Mouse (Mus musculus): ENCODE results near the gene Zfhx3. TPM values are rescaled to one million over a fixed set of nuclear protein-coding genes. Genes with fewer than 3 reads are reported as not detected.

Zfhx3 gene
- polyA plus RNA-seq, 1 experiment from 2014 or later, result 27.5 TPM

DNA sequence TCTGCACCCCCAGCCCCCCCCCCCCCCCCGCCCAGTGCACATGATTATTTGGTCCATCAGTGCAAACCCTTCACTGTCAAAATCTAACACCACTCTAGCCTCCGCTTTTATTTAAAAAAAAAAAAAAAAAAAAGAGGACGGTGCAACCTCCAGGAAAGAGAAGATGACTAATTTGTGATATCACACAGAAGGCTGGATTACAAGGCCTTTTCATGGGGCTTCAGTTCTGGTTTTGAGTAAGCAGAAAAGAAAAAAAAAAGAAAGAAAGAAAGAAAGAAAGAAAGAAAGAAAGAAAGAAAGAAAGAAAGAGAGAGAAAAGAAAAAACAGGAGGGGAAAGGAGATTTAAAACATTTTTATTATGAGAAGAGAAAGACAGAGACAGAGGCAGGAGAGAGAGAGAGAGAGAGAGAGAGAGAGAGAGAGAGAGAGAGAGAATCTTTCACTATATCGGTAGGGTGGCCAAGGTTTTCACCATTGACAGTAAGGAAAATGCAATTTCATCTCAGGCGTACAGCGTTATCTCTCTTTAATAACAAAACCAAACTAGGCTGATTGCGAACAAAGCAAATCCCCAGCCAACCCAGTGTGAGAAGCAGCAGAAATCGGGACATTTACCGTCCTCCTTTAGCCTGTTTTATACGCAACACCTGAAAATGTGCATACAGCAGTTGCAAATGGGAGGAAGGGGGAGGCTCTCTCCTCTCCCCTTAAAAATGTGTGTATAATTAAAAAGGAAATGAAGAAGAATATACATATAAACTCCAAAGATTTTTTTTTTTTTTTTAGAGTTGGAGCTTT is 1.3 kb downstream of the Zfhx3 start:
- no peak overlapping the region for H3K9ac ChIP-seq (replicated peaks; ENCODE audit: low read length)

GRCm38 (mm10) chr8:107944676-107945600 is 2.5 kb downstream of the Zfhx3 start:
- WGBS, result 10% methylated on average over 31 of the region's 31 CpGs
- H3K4me1 ChIP-seq (ENCODE audit: control insufficient read depth, insufficient read depth, low read length), result peaks cover 2% of the 10 kb centered on the region; the same call in 1 of the 2 replicates
- H3K27me3 ChIP-seq (ENCODE audit: control insufficient read depth, insufficient read depth, low read length), result no peaks in the 10 kb centered on the region
- peak overlapping the region; percentile 40; the same call in 1 of the 2 replicates for H3K9ac ChIP-seq (replicated peaks; ENCODE audit: low read length)
- H3K9me3 ChIP-seq (replicated peaks; ENCODE audit: control insufficient read depth, low read length), result no peaks in the 10 kb centered on the region
- peak overlapping the region; percentile 63 for H3K4me2 ChIP-seq (ENCODE audit: low read depth, low read length)
- no peak overlapping the region; the same call in 1 of the 2 replicates for H3K27ac ChIP-seq (replicated peaks; ENCODE audit: low read depth, low read length)
- DNase-seq (ENCODE audit: low spot score), result peak; percentile 64
- no peak for ATAC-seq (replicated peaks; ENCODE audit: insufficient number of reproducible peaks, low FRiP score, low TSS enrichment, low read depth)
- H3K4me3 ChIP-seq (ENCODE audit: low read depth, low read length), result peak overlapping the region; percentile 22
- H3K36me3 ChIP-seq (replicated peaks; ENCODE audit: control insufficient read depth, insufficient read depth, low read depth, low read length), result no peaks in the 10 kb centered on the region

More for the DNA sequence above, 1.3 kb downstream of the Zfhx3 start:
- DNase-seq (ENCODE audit: low spot score) (no peak), ATAC-seq (replicated peaks; ENCODE audit: insufficient number of reproducible peaks, low FRiP score, low TSS enrichment, low read depth) (no peak)
- H3K36me3 ChIP-seq (replicated peaks; ENCODE audit: control insufficient read depth, insufficient read depth, low read depth, low read length), result no peaks in the 10 kb centered on the region
- no peaks in the 10 kb centered on the region for H3K9me3 ChIP-seq (replicated peaks; ENCODE audit: control insufficient read depth, low read length)
- H3K4me1 ChIP-seq (ENCODE audit: control insufficient read depth, insufficient read depth, low read length), result peaks cover 2% of the 10 kb centered on the region; the same call in 1 of the 2 replicates
- H3K27ac ChIP-seq (replicated peaks; ENCODE audit: low read depth, low read length), result no peak overlapping the region
- peak overlapping the region; percentile 51; the same call in 1 of the 2 replicates for H3K4me2 ChIP-seq (ENCODE audit: low read depth, low read length)
- H3K4me3 ChIP-seq (ENCODE audit: low read depth, low read length), result no peak overlapping the region
- WGBS, result 11% methylated on average over 10 of the region's 10 CpGs
- no peaks in the 10 kb centered on the region for H3K27me3 ChIP-seq (ENCODE audit: control insufficient read depth, insufficient read depth, low read length)

DNA sequence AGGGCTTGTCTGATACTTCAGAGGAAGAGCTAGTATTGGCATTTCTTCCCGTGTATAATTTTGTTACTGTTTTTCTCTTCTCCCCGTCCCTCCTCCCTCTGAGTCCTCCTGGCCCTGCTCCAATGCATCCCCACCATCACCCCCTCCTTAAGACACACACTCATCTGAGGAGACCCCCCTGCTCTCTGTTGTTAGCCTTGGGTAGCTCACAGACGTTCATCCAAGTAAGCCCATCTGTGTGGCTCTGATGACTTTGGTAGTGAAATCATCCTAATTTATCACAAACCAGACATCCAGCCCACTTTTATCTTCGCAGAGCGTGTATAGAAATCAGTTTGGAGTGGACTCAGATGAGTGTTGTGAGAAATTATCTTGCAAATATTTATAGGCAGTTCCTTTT is 4.4 kb downstream of the Zfhx3 start:
- Histone ChIP-seq H3K4me2 (ENCODE audit: low read depth, low read length) (no peak overlapping the region), H3K36me3 (replicated peaks; ENCODE audit: control insufficient read depth, insufficient read depth, low read depth, low read length) (no peaks in the 10 kb centered on the region), H3K4me3 (ENCODE audit: low read depth, low read length) (no peak overlapping the region), H3K27me3 (ENCODE audit: control insufficient read depth, insufficient read depth, low read length) (no peaks in the 10 kb centered on the region), H3K9me3 (replicated peaks; ENCODE audit: control insufficient read depth, low read length) (no peaks in the 10 kb centered on the region), H3K27ac (replicated peaks; ENCODE audit: low read depth, low read length) (no peak overlapping the region), H3K4me1 (ENCODE audit: control insufficient read depth, insufficient read depth, low read length) (peaks cover 2% of the 10 kb centered on the region; the same call in 1 of the 2 replicates), H3K9ac (replicated peaks; ENCODE audit: low read length) (no peak overlapping the region)
- 65% methylated on average over 5 of the region's 5 CpGs for WGBS
- ATAC-seq (replicated peaks; ENCODE audit: insufficient number of reproducible peaks, low FRiP score, low TSS enrichment, low read depth) (no peak), DNase-seq (ENCODE audit: low spot score) (no peak)

GRCm38 (mm10) chr8:107955887-107956286 is 13.4 kb downstream of the Zfhx3 start:
- Histone ChIP-seq H3K4me2 (ENCODE audit: low read depth, low read length) (no peak overlapping the region), H3K36me3 (replicated peaks; ENCODE audit: control insufficient read depth, insufficient read depth, low read depth, low read length) (no peaks in the 10 kb centered on the region), H3K9ac (replicated peaks; ENCODE audit: low read length) (no peak overlapping the region), H3K27ac (replicated peaks; ENCODE audit: low read depth, low read length) (no peak overlapping the region), H3K4me1 (ENCODE audit: control insufficient read depth, insufficient read depth, low read length) (no peaks in the 10 kb centered on the region; the same call in 1 of the 2 replicates), H3K27me3 (ENCODE audit: control insufficient read depth, insufficient read depth, low read length) (no peaks in the 10 kb centered on the region), H3K9me3 (replicated peaks; ENCODE audit: control insufficient read depth, low read length) (no peaks in the 10 kb centered on the region), H3K4me3 (ENCODE audit: low read depth, low read length) (no peak overlapping the region)
- ATAC-seq (replicated peaks; ENCODE audit: insufficient number of reproducible peaks, low FRiP score, low TSS enrichment, low read depth) (no peak), DNase-seq (ENCODE audit: low spot score) (peak; percentile 72)
- 74% methylated on average over 3 of the region's 3 CpGs for WGBS

DNA sequence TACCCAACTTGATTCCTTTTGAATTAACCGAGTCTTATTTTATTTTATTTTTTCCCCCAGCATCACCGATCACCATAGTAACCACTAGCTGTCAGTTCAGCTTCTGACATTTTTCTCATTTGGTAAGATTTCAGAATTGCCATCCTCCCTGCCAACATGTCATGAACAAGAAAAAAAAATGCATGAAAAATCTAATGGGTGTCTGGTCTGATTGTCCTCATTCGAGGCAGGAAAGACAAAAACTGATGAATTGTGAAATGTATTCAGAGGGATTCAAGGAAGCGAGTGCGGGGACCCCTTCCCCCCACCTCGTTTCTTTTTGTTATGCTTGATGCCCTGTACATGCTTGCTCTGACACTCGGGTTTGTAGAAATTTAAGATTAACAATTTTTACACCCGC is 15.1 kb downstream of the Zfhx3 start:
- Histone ChIP-seq H3K4me2 (ENCODE audit: low read depth, low read length) (no peak overlapping the region), H3K9ac (replicated peaks; ENCODE audit: low read length) (no peak overlapping the region), H3K27ac (replicated peaks; ENCODE audit: low read depth, low read length) (no peak overlapping the region), H3K36me3 (replicated peaks; ENCODE audit: control insufficient read depth, insufficient read depth, low read depth, low read length) (no peaks in the 10 kb centered on the region), H3K4me3 (ENCODE audit: low read depth, low read length) (no peak overlapping the region), H3K27me3 (ENCODE audit: control insufficient read depth, insufficient read depth, low read length) (no peaks in the 10 kb centered on the region), H3K9me3 (replicated peaks; ENCODE audit: control insufficient read depth, low read length) (no peaks in the 10 kb centered on the region), H3K4me1 (ENCODE audit: control insufficient read depth, insufficient read depth, low read length) (no peaks in the 10 kb centered on the region; the same call in 1 of the 2 replicates)
- ATAC-seq (replicated peaks; ENCODE audit: insufficient number of reproducible peaks, low FRiP score, low TSS enrichment, low read depth), result no peak
- WGBS, result 78% methylated on average over 8 of the region's 8 CpGs
- DNase-seq (ENCODE audit: low spot score), result no peak

DNA sequence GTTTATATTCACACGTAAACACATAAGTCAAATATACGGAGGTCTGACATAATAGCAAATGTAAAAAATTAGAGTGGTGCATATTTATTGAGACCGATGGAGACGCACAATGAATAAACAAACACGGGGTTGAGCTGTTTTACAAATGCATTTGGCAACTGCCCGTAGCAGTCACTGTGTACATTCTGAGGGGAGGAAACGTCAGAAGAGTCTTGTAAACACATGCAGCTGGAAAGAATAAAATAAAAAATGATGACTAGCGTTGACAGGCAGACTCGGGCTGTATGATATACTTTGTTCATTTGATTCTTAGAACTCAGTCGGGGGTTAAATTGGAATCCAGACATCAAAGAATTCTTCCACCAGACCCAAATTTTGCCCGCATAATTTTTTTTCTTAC is 18.0 kb downstream of the Zfhx3 start:
- Histone ChIP-seq H3K4me2 (ENCODE audit: low read depth, low read length) (no peak overlapping the region), H3K4me3 (ENCODE audit: low read depth, low read length) (no peak overlapping the region), H3K9ac (replicated peaks; ENCODE audit: low read length) (no peak overlapping the region), H3K27ac (replicated peaks; ENCODE audit: low read depth, low read length) (no peak overlapping the region), H3K9me3 (replicated peaks; ENCODE audit: control insufficient read depth, low read length) (no peaks in the 10 kb centered on the region), H3K4me1 (ENCODE audit: control insufficient read depth, insufficient read depth, low read length) (no peaks in the 10 kb centered on the region; the same call in 1 of the 2 replicates), H3K27me3 (ENCODE audit: control insufficient read depth, insufficient read depth, low read length) (no peaks in the 10 kb centered on the region), H3K36me3 (replicated peaks; ENCODE audit: control insufficient read depth, insufficient read depth, low read depth, low read length) (no peaks in the 10 kb centered on the region)
- WGBS, result 40% methylated on average over 11 of the region's 11 CpGs
- ATAC-seq (replicated peaks; ENCODE audit: insufficient number of reproducible peaks, low FRiP score, low TSS enrichment, low read depth), result no peak
- peak; percentile 55 for DNase-seq (ENCODE audit: low spot score)

- Histone ChIP-seq H3K9ac (replicated peaks; ENCODE audit: low read length) (no peak overlapping the region), H3K4me2 (ENCODE audit: low read depth, low read length) (no peak overlapping the region), H3K4me3 (ENCODE audit: low read depth, low read length) (no peak overlapping the region), H3K36me3 (replicated peaks; ENCODE audit: control insufficient read depth, insufficient read depth, low read depth, low read length) (no peaks in the 10 kb centered on the region), H3K27me3 (ENCODE audit: control insufficient read depth, insufficient read depth, low read length) (no peaks in the 10 kb centered on the region), H3K4me1 (ENCODE audit: control insufficient read depth, insufficient read depth, low read length) (no peaks in the 10 kb centered on the region; the same call in 1 of the 2 replicates), H3K27ac (replicated peaks; ENCODE audit: low read depth, low read length) (0 out of 2 replicates have a peak overlapping the region, but pooled peaks have one; percentile 35), H3K9me3 (replicated peaks; ENCODE audit: control insufficient read depth, low read length) (no peaks in the 10 kb centered on the region)
- 50% methylated on average over 8 of the region's 8 CpGs for WGBS
- ATAC-seq (replicated peaks; ENCODE audit: insufficient number of reproducible peaks, low FRiP score, low TSS enrichment, low read depth) (no peak), DNase-seq (ENCODE audit: low spot score) (no peak)
Measured at GRCm38 (mm10) chr8:107960878-107961277, 18.4 kb downstream of the Zfhx3 start.

Measured in embryonic facial prominence, embryonic 11.5 days (tissue).